Mouse (Mus musculus): ENCODE data around the gene Fam45a. TPM values are rescaled to one million over a fixed set of nuclear protein-coding genes. Genes with fewer than 3 reads are reported as not detected.

Fam45a gene
- polyA plus RNA-seq (2012; rRNA removed) = 44.2 and 46.3 TPM in 2 replicates

- TF ChIP-seq CTCF (IDR thresholded peaks at IDR 0.05; ENCODE audit: extremely low read depth, insufficient read depth, low read length) (peak; percentile 64), POLR2A (IDR thresholded peaks at IDR 0.05; ENCODE audit: extremely low read depth, insufficient read depth, low read length) (peak; percentile 90)
- Histone ChIP-seq H3K4me1 (ENCODE audit: control insufficient read depth, insufficient read depth, low read length) (no peaks in the 10 kb centered on the region), H3K27ac (ENCODE audit: insufficient read depth, low read length) (no peak within 1 kb of the TSS)
Observed at GRCm38 (mm10) chr19:60811098-60812035, at the start of gene Fam45a. Fam45a (plus strand) TSS chr19:60811585.

DNA sequence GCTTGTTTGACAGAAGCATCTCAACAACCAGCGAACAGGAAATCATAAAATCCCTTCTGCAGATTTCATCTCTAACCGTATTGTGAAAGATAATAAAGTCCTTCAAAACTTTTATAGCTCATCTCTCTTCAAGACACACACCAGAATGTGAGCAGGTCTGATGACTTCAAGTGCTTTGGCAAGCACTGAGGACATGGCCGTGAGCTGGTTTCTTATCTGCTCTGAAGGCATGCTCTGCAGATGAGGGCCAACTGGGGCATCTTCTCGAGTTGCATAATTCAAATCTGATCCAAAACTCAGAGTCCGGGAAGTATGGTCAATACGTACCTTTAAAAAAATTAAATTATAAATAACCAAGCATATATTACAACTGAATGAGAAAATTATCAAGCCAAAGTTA is 38.0 kb upstream of the Fam45a start:
- TF ChIP-seq POLR2A (IDR thresholded peaks at IDR 0.05; ENCODE audit: extremely low read depth, insufficient read depth, low read length) (no peak), CTCF (IDR thresholded peaks at IDR 0.05; ENCODE audit: extremely low read depth, insufficient read depth, low read length) (no peak)
- Histone ChIP-seq H3K27ac (ENCODE audit: insufficient read depth, low read length) (no peak overlapping the region), H3K4me1 (ENCODE audit: control insufficient read depth, insufficient read depth, low read length) (no peaks in the 10 kb centered on the region), H3K4me3 (ENCODE audit: insufficient read depth, low read length) (no peak overlapping the region)

More at GRCm38 (mm10) chr19:60811098-60812035, at the start of gene Fam45a:
- H3K4me3 ChIP-seq (ENCODE audit: insufficient read depth, low read length) = peak within 1 kb of the TSS; percentile 54

- no peaks in the 10 kb centered on the region for H3K4me1 ChIP-seq (ENCODE audit: control insufficient read depth, insufficient read depth, low read length)
- no peak overlapping the region for H3K4me3 ChIP-seq (ENCODE audit: insufficient read depth, low read length)
- H3K27ac ChIP-seq (ENCODE audit: insufficient read depth, low read length) = no peak overlapping the region
- TF ChIP-seq POLR2A (IDR thresholded peaks at IDR 0.05; ENCODE audit: extremely low read depth, insufficient read depth, low read length) (no peak), CTCF (IDR thresholded peaks at IDR 0.05; ENCODE audit: extremely low read depth, insufficient read depth, low read length) (no peak)
Observed at GRCm38 (mm10) chr19:60782034-60782433, 29.4 kb upstream of the Fam45a start.

- H3K27ac ChIP-seq (ENCODE audit: insufficient read depth, low read length) = no peak overlapping the region
- TF ChIP-seq CTCF (IDR thresholded peaks at IDR 0.05; ENCODE audit: extremely low read depth, insufficient read depth, low read length) (no peak), POLR2A (IDR thresholded peaks at IDR 0.05; ENCODE audit: extremely low read depth, insufficient read depth, low read length) (no peak)
- H3K4me1 ChIP-seq (ENCODE audit: control insufficient read depth, insufficient read depth, low read length) = peaks cover 2% of the 10 kb centered on the region; the same call in 1 of the 2 replicates
- no peak overlapping the region for H3K4me3 ChIP-seq (ENCODE audit: insufficient read depth, low read length)
Observed at GRCm38 (mm10) chr19:60784712-60785111, 26.7 kb upstream of the Fam45a start.

DNA sequence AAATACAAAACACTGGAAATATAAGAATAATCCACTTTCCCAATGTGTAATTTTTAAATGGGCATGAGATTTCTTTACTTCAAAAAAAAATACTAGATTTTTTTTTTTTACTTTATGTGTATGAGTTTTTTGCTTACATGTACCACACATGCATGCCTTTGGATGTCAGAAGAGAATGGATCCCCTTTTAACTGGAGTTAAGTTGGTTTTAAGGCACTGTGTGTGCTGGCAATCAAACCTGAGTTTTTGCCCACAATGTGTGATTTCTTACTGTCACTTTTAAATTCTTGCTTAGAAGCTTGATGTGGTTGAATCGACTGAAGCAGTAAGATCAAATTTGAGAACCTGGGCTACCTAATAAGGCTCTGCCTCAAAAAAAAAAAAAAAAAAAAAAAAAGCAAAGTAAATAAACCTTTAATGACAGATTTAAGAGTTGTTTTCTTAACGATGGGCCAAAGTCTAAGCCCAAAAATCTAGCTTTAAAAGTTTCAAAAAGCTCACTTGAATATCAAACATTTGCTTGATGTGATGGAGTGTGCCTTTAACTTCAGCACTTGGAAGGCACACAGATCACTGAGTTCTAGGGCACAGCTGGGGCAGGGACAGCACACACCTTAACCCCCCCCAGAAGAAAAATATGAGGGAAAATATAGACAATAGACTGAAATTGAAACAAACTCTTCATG is 23.8 kb upstream of the Fam45a start:
- TF ChIP-seq POLR2A (IDR thresholded peaks at IDR 0.05; ENCODE audit: extremely low read depth, insufficient read depth, low read length) (no peak), CTCF (IDR thresholded peaks at IDR 0.05; ENCODE audit: extremely low read depth, insufficient read depth, low read length) (no peak)
- Histone ChIP-seq H3K27ac (ENCODE audit: insufficient read depth, low read length) (no peak overlapping the region), H3K4me1 (ENCODE audit: control insufficient read depth, insufficient read depth, low read length) (peaks cover 2% of the 10 kb centered on the region; the same call in 1 of the 2 replicates), H3K4me3 (ENCODE audit: insufficient read depth, low read length) (no peak overlapping the region)

DNA sequence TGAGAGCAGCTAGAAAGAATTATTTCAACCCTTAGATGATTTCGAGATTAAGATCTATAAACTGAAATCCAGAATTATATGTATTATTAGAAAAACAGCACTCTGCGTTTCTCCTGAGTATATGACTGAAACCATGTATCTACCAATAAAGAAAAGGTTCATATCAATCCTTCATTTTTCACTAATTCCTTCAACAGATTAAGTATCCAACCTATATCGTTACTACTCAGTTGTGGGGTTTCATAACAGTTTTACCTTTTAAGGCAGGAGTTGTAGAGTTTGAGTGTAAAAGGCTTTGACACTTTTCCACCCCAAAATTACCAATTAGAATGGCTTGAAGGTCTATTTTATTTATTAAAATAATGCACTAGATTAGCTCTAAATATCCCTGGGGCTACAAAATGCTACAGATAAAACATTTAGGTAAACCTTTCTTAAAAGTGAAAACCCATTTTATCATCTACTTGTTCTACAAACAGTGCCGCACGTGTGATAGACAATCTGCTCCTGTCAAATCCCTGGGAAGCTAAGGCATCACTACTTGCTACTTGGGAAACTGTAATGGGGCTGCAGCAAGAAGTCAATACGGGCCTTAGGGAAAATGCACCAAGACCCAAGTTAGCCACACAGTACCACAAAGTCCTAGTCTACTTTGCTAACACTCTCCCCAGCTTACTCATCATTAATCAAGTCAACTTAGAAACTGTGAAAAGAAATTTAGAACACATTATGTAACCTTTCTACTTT is 23.0 kb upstream of the Fam45a start:
- TF ChIP-seq CTCF (IDR thresholded peaks at IDR 0.05; ENCODE audit: extremely low read depth, insufficient read depth, low read length) (no peak), POLR2A (IDR thresholded peaks at IDR 0.05; ENCODE audit: extremely low read depth, insufficient read depth, low read length) (no peak)
- Histone ChIP-seq H3K4me3 (ENCODE audit: insufficient read depth, low read length) (peak overlapping the region; percentile 70; the same call in 1 of the 2 replicates), H3K27ac (ENCODE audit: insufficient read depth, low read length) (no peak overlapping the region), H3K4me1 (ENCODE audit: control insufficient read depth, insufficient read depth, low read length) (peaks cover 2% of the 10 kb centered on the region; the same call in 1 of the 2 replicates)

GRCm38 (mm10) chr19:60789452-60789851 is 21.9 kb upstream of the Fam45a start:
- Histone ChIP-seq H3K4me3 (ENCODE audit: insufficient read depth, low read length) (peak overlapping the region; percentile 70), H3K4me1 (ENCODE audit: control insufficient read depth, insufficient read depth, low read length) (peaks cover 2% of the 10 kb centered on the region; the same call in 1 of the 2 replicates), H3K27ac (ENCODE audit: insufficient read depth, low read length) (peak overlapping the region; percentile 90; the same call in 1 of the 2 replicates)
- TF ChIP-seq POLR2A (IDR thresholded peaks at IDR 0.05; ENCODE audit: extremely low read depth, insufficient read depth, low read length) (no peak), CTCF (IDR thresholded peaks at IDR 0.05; ENCODE audit: extremely low read depth, insufficient read depth, low read length) (no peak)

- TF ChIP-seq CTCF (IDR thresholded peaks at IDR 0.05; ENCODE audit: extremely low read depth, insufficient read depth, low read length) (no peak), POLR2A (IDR thresholded peaks at IDR 0.05; ENCODE audit: extremely low read depth, insufficient read depth, low read length) (no peak)
- H3K4me1 ChIP-seq (ENCODE audit: control insufficient read depth, insufficient read depth, low read length) = peaks cover 2% of the 10 kb centered on the region; the same call in 1 of the 2 replicates
- peak overlapping the region; percentile 70 for H3K4me3 ChIP-seq (ENCODE audit: insufficient read depth, low read length)
- peak overlapping the region; percentile 90 for H3K27ac ChIP-seq (ENCODE audit: insufficient read depth, low read length)
Observed at GRCm38 (mm10) chr19:60789919-60790506, 21.4 kb upstream of the Fam45a start.
